Mouse (Mus musculus) urinary bladder, adult 2 months (tissue): ENCODE results near the gene Slc9a3r1. TPM values are rescaled to one million over a fixed set of nuclear protein-coding genes. Genes with fewer than 3 reads are reported as not detected.

Experiments used
- DNase-seq: peaks from one replicate; pipeline ENCODE4 v3.0.0; 2022; ENCODE audit warnings: low spot score
- polyA plus RNA-seq: library from polyadenylated mRNA; depleted of rRNA; stranded (reverse); fragments of >200 nt; gene quantifications from 2 replicates; pipeline ENCODE4 v1.2.3, GENCODE M21; 2012

The Slc9a3r1 gene
- polyA plus RNA-seq, 1 experiment, result 76.3 TPM

DNA sequence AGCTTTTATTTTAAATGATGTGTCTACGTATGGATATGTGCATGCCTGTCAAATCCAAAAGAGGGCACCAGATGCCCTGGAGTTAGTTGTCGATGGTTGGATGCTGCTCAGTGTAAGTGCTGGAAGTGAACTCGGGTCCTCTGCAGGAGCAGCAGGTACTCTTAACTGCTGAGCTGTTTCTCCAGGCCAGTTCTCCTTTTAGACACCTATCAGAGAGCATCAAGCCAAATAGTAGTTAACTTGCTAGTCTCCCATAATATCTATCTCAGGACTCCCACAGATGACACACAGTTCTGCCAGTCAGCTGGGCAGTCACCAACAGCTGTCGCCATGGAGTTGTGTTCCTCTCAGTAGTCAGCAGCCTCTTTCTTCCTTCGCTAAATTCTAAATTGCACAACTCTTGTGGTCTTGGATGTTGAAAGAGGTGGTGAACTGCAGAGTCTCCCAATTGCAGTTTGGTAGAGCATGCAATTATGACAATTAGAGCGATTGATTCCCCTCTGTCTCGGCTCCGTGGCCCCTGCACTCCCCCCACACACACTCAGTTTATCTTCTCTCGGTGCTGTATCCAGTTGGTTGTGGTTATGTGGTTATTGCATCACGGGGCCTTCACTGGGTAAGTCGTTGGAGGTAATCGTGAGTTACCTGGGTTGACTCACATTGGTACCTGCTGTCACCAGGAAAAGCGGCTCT, 25.5 kb downstream of the Slc9a3r1 start:
- no peak for DNase-seq

DNA sequence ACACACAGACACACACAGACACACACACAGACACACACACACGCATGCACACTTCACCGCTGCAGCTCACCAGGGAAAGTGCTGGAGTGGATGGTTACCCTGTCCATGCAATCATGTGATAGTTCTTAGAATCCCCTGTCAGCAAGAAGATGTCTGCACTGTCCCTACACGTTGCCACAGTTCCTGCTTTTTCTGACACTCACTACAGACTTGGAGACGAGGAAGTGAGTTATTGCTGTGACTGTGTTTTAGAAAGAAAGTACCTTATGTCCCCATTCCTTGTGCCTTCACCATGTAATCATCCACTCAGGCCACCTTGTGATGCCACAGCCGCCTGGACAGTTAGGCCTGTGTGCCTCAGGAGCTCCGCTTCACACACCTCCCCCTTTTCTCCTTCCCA, 26.2 kb downstream of the Slc9a3r1 start:
- DNase-seq, result no peak

DNA sequence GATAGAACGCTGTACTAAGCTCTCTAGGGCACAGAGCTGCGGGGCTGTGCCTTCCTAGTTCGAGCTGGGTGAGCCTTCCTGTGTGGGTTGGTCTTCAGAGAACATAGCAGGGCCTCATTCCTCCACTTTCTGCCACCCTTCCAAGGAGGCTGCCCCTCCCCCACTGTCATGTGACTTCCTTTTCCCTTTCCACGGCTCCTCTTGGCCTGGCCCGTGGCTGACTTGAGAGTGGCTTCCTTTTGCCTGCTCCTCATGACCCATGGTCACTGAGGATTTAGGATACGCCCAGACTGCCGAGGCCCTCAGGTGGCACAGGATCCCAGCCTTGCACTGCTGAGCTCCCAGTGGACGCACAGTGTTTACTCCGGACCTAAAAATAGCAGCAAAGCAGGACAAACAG, 29.0 kb downstream of the Slc9a3r1 start:
- DNase-seq, result no peak

DNA sequence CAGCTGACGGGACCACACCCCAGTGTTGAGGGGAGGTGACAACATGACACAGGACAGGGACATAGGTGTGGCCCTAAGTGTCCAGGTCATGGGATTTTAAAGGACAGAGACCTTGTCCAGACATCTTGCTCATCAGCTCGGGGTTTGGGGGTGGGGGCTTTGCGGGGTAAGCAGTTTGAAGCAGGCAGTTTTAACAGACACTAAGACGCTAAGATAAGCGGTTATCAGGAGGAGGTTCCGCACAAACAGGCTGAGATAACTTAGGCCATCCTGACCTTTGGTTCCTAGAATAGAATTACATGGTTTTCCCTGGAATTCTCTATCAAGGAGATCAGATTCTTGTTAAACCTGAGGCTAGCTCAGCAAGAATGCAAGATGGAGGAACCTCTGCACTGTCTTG, 31.6 kb downstream of the Slc9a3r1 start:
- DNase-seq, result no peak

DNA sequence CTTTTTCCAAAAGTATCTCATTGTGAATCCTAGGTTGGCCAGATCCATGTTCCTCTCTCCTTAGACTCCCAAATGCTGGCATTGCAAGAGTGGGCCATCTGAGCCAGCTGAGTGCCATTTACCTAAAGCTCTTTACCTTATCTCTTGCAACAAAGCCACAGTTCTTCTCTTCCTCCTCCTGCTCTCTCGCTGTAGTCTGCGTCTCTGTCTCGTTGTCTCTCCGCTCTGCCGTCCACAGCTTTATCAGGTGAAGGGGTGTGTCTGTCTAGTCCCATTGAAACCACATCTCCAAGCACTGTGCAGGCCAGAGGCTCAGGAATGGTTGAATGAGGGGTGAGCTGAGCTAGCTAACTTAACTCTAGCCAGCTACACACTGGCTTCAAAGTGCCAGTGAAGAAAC, 32.8 kb downstream of the Slc9a3r1 start:
- no peak for DNase-seq

DNA sequence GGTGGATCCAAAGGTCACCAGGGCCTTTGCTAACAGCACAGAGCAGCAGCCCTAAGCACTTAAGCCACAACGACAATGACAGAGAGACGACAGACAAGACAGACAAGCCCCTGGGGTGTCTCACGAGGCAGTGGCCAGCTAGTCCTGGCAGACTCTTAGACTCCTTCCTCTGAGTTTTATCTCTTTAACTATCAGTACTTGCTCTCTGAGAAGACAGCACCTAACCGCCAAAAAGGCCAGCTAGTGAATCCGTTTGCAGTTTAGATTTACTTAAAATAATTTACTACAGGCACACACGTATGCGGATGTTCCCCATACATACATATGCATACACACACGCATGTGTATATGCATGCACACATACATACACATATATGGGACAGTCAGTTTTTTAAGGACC, 34.4 kb downstream of the Slc9a3r1 start:
- no peak for DNase-seq

DNA sequence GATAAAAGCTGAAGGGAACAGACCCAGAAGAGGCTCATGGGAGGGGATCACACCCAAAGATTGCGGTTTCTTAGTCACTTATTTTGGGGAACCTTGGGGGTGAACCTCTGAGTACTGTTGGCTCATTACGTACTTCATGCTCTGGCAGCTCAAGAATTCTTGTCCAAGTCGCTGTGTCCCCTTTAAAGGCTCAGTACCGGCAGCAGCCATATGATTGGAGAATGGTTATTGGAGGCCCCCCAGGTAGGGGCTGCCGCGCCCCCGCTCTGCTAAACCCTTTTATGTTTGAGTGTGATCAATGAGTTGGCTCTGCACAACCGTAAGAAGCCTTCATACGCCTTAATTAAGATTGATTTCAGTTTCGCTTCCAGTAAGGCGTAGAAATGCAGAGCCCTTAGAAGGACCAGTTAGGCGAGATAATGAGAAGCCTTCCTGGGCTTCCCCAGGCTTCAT, 35.8 kb downstream of the Slc9a3r1 start:
- no peak for DNase-seq

DNA sequence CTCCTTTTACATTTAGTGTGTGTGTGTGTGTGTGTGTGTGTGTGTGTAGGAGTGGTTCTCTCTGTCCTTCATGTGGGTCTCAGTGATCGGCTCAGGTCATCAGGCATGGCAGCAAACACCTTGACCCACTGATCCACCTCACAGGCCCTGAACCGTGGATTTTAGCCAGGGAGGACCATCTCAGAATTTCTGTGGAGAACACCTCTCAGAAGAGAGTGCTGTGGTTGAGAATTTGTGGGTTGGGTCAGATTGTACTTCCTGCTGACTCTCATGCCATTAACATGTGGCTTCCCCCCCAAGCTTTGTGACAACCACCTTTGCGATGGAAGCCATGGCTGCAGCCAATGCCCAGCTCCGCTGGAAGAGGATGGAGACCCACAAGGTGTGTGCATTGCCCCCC, 37.4 kb downstream of the Slc9a3r1 start:
- no peak for DNase-seq

DNA sequence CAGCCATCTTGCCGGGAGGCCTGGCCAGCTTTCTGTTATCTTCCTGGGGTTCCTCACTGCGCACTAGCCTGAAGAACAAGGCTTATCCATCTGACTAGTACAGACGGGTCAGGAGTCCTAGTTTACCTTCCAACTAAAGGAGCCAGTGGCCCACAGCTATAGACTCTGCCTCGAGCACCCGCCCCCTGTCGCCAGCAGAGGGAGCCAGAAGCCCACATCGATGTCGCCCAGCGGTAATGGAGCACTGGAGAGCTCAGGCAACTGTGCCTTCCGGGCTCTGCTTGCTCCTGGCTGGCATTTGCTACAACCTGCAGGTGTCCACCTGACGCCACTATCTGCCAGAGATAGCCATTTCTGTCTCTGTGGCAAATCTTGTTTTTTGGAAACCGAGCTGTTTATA, 39.2 kb downstream of the Slc9a3r1 start:
- DNase-seq, result peak; percentile 62

DNA sequence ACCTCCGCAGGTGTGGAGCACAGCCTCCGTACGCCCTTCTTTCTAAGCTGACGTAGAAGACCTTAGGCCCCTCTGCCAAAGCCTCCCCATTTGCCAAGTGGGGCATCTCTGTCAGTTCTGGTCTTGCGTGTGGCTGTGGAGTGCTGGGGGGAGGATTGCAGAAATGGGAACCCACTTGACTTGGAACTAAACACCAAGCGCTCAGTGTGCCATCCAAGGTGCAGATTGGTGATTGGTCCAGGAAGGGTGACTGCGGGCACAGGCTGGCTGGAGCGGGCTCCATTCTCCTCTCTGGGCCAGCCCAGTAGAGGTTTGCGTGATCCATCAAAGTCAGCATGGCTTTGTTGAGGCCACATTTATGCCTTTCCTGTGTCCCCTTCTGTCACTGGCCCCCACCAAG, 39.6 kb downstream of the Slc9a3r1 start:
- no peak for DNase-seq

DNA sequence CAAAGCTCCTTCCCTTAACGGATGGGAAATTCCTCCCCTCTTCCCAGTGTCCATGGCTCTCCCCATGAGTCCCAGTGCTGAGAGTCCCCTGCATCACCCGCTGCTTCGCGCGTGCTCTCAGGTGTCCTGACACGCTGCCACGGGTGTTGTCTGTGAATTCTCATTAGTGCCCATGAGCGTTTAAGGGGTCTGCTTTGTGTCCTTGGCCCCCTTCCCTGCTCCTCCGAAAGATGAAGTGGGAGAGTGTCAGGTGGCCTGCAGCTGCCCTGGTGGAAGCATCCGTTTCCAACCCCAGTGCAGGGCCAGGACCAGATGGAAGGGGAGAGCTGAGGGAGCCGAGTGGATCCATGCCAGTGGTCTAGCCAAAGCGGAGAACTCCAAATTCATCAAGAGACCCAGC, 45.0 kb downstream of the Slc9a3r1 start:
- no peak for DNase-seq

DNA sequence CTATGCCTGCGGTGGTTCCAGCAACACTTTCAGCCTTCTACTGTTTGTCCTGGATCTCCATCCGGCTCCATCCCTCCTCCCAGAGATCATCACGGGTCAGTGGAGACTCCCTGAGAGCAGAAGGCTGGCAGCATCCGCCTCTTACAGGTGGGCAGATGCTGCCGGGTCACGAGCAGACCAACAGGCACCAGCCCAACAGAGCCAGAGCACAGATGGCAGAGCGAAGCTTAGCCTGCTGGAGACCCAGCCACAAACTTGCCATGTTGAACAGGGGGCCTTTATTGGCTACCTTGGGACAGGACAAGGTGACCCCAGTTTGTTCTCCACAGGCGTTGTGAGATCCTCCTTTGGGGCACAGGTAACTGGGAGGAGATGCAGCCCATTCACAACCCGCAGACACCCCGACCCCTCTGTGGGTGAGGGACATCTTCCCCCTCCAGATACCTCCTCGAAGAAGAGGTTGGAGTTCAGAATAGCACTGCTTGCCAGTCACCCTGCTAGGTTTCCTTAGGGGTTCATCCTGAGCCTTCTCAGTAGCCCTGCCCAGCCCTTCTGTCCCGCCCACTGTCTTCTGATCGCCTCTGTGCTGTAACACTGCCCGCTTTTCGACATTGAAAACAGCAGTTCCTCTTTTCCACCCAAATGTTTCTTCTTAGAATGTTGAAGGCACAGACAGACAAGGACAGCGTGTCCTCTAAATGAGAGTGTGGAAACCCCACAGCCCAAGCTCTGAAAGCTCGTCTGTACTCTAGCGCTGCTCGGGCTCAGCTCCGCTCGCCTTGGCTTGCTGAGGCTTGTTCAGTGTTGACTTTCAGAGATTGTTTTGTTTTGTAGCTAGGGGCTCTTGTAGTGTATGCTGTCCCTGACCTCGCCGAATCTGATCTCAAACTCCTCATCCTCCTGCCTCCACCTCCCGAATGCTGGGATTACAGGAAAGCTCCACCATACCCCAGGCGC, 45.9 kb downstream of the Slc9a3r1 start:
- no peak for DNase-seq

DNA sequence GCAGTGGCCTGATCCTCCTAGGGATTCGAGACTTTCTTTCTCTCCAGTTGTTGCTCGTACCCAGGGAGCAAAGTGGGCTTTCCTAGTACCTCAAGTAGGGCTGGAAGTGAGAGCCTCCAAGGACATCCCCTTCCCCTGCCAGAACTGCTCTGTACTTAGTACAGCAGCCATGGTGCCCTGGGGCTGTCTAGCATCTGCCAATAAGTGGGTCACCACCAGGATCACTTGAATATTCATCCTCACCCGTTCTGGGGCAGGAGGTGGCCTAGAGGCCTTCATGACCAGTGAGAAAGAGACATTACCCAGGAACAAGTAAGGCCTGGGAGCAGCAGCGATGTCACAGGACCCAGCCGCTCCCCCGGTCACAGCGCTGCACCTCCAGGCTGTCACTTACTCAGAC, 46.8 kb downstream of the Slc9a3r1 start:
- no peak for DNase-seq

DNA sequence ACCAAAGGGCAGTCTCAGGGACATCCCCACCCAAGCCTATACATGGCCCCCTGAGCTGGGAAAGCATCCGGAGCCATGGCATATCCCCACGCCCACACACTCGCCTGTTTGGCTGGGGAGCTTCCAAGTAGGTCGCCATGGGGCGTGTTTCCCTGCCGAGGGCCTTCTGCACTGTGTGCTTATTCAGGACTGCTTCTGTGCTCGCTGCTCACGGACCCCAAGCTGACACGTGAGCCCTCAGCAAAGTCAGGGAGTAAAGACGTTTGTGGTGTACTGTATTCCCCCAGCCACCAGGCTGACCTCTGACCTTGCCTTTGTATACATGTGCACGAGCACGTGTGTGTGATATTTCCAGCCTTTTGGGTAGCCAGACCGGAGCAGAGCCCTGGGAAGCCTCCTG, 49.0 kb downstream of the Slc9a3r1 start:
- no peak for DNase-seq

DNA sequence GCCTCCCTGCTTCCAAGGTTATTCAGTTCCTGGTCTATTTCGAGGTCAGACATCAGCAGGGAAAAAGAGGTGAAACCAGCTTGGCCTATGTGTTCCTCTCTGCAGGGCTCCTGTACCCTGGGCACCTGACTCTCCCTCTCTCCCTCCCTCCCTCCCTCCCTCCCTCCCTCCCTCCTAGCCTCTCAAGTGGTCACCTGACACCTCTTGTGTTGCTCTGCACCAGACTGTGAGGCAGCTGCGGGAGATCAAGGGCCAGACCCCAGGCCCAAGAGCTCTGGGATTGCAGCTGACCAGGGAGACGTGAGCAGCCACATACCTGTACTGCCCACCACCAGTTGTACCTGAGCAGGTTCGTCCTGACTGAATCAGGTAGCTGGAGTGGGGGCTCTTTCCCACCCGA, 52.0 kb downstream of the Slc9a3r1 start:
- no peak for DNase-seq

DNA sequence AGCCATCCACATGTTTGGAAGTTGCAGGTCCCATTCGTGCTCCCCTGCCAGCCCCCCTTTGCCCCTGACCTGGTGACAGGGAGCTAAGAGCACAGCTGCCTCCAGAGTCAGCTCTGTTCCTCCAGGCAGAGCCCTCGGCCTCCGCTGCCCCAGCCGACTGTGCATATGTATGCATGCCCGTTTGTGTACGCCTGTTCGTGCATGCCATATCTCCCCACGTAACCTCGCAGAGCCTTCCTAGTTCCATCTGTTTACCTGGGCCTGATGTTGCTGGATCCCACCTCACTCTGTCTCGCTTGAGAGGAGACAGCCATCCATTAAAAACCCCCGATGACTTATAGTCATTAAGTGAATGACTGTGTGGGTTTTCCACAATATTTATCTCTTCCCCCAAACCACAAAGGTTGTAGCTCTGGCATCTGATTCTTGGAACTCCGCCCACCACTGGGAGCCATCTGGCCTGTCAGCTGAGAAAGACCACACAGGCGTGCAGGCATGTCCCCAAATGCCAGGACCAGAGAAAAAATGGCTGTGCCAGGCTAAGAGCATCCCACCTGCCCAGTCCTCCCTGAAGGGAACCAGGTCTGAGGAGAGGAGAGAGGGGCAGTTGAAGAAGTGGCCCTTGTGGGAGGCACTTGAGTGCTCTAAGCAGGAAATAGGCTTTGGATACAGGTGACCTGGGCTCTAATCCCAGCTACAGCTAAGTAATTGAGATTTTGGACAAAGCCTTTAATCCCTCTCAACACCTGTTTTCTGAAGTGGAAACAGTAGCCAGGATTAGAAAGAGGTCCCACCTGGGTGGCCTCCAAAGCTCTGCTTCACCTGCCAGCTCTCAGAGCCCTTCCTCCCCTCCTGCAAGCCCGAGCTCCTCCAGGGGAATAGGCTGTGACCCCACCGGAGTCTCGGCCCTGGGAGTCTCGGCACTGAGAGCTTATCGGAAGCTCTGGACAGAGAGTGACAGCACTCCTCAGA, 54.6 kb downstream of the Slc9a3r1 start:
- no peak for DNase-seq

DNA sequence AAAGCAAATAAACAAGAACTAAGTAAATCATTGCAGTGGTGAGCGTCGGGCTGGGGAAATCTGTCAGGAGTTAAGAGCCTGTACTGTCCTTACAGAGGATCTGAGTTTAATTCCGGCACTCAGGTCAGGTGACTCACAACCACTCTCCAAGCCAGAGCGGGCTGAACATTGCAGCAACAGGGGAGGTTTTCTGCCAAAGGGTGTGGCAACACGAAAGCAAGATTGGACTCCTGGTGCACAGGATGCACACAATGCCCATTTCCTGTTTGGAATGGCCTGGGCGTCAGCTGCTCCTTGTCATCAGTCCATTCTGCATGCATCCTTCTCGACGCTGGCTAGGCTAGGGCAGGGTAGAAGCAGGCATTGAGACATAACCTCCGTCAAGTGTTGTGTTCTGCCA, 56.1 kb downstream of the Slc9a3r1 start:
- no peak for DNase-seq

DNA sequence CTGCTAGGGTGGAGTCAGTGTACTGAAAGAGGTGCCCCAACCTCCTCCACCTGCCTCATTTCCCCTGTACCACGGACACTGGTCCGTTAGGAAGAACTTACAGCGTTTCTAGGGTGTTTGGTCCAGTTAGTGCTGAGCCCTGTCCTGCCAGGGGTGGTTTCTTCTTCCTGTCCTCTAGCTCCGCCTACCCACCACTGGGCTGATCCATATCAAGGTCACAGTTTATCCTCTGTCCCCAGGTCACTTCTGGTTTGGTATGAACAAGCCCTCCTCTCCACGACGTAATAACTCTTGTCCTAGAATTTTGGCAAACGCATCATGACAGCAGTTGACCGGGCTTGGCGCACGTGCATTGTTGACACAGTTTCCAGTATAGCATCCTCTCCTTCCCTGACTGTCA, 56.5 kb downstream of the Slc9a3r1 start:
- DNase-seq, result no peak

DNA sequence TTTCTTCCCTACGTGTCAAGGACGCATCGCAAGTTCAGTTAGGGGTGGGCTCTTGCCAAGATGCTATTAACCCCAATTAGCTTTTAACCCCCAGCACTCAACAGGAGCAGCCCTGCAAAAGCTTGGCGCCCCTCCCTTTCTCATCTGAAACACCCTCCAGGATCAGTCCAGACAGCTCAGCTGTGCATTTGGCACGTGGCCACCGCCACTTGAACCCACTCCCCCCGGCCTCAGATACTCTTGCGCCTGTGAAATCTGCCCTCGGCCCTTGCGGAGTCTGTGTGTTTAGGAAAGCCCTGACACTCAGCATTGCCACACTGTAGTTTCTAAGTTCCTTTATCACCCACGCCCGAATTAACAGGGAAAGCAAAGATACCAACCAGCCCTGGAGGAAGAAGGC, 58.9 kb downstream of the Slc9a3r1 start:
- no peak for DNase-seq

DNA sequence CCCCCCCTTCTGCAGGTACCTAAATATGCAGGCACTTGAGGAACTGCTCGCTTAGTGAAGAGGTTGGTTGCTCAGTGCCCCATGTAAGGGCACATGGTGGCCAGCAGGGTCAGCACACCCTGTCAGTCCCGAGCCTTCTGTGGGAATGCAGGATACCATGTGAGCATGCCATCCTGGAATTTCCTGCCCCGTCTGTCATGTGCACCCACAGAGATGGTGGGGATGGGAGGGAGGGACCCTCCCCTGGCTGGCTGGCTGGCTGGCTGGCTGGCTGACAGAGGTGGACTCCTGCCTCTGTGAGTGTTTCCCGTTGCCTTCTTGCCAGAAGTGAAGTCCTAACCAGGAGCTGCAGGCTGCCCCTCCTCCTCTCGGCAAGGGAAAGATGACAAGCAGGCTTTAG, 59.4 kb downstream of the Slc9a3r1 start:
- no peak for DNase-seq

DNA sequence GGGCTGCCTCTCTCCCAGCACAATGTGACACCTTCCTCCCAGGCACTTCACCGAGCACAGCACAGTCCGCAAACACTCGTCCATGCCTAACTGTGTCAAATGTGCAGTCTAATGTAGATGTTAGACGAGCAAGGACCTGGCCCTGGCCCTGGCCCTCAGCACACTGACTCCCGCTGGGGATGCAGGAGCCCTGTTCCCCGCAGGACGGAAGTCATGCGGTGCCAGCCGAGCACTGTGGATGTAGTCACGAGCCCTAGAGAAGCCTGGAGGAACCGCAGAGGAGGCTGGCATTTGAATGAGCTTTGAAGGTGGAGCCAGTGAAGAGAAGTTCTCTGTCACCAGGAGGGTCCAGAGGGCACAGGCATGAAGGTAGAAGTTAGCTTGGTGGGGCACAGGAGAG, 60.3 kb downstream of the Slc9a3r1 start:
- no peak for DNase-seq

DNA sequence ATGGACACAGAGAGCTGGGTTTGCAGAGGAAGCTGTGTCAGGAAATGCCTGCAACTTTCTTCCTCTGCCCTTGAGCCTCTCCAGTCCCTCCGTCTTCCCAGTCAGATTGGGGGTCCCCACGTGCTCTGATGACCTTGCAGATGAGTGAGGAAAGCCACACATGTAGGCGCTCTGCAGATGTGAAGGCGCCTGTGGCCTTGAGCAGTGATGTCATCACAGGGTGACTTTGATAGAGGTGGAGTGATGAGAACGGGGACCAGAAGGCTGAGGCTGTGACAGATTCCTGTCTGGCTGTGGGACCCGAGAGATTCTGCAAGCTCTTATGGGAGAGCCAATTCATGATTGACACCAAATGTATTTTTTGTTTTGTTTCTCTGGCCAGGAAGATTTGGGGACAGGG, 60.7 kb downstream of the Slc9a3r1 start:
- no peak for DNase-seq
